Mouse (Mus musculus) CD4-positive, CD25-positive, alpha-beta regulatory T cell, adult 9 weeks (primary cell): Measurements from ENCODE around the gene Gm10354. TPM values are rescaled to one million over a fixed set of nuclear protein-coding genes. Genes with fewer than 3 reads are reported as not detected.

Source experiments
- polyA plus RNA-seq: library from polyadenylated mRNA; unstranded; fragments of 100-300 nt; shearing (Covaris generic); gene quantifications from one replicate; pipeline ENCODE4 v1.2.1, GENCODE M21; 2017

The Gm10354 gene
- polyA plus RNA-seq, result not detected

GRCm38 (mm10) chr5:14978835-14979234 is at the start of gene Gm10354:
TSS of gene Gm10354 (minus strand) at chr5:14978935.

GRCm38 (mm10) chr5:14938329-14938728 is 40.4 kb downstream of the Gm10354 start, which contains the start of gene Speer4e:
TSS of gene Speer4e (minus strand) at chr5:14938429.

Other genes starting within 250 kb of the Gm10354 start
- gene Gm9758, start 64.0 kb downstream of the Gm10354 start, polyA plus RNA-seq, result not detected
- not detected for gene Speer4e, start 40.5 kb downstream of the Gm10354 start, polyA plus RNA-seq
- gene Gm17019, start 54.1 kb upstream of the Gm10354 start, polyA plus RNA-seq, result not detected